Mouse (Mus musculus) myocyte (in vitro differentiated cells): ENCODE measurements at regions not wholly inside any gene's neighbourhood (a gene's known extent, or its start where the extent isn't known, plus 50 kb on each side); places are given as distances from the start of the nearest gene placed in this dataset.

Experiments used
- H3K27me3 ChIP-seq: one replicate; pipeline ENCODE4 v1.6.1; 2011; ENCODE audit not compliant: control insufficient read depth, insufficient read depth, insufficient read length
- H3K36me3 ChIP-seq: one replicate; pipeline ENCODE4 v1.6.1; 2011; ENCODE audit not compliant: control insufficient read depth, insufficient read depth
- H3K4me2 ChIP-seq: one replicate; pipeline ENCODE4 v1.6.1; 2011; ENCODE audit warnings: low read depth, control low read depth
- H3K4me3 ChIP-seq: one replicate; pipeline ENCODE4 v1.5.1; 2011; ENCODE audit warnings: mild to moderate bottlenecking, control low read depth, moderate library complexity
- H3K79me2 ChIP-seq: one replicate; pipeline ENCODE4 v1.6.1; 2011; ENCODE audit not compliant: control insufficient read depth, insufficient read depth
- H3ac ChIP-seq: one replicate; pipeline ENCODE4 v1.6.1; 2011; ENCODE audit not compliant: control insufficient read depth, insufficient read length
- CEBPB ChIP-seq: IDR thresholded peaks from 2 replicates; pipeline ENCODE4 v1.6.1; 2011; ENCODE audit warnings: mild to moderate bottlenecking, moderate library complexity; ENCODE audit not compliant: poor library complexity, insufficient read depth, severe bottlenecking
- E2F4 ChIP-seq: IDR thresholded peaks from one replicate; pipeline ENCODE4 v1.6.1; 2011; ENCODE audit warnings: mild to moderate bottlenecking, control low read depth, moderate library complexity; ENCODE audit not compliant: insufficient read depth
- MAX ChIP-seq: IDR thresholded peaks from one replicate; pipeline ENCODE4 v1.6.1; 2011; ENCODE audit warnings: low read depth, mild to moderate bottlenecking, control low read depth
- MYOD1 ChIP-seq, 3 experiments: IDR thresholded peaks; one replicate each; pipeline ENCODE4 v1.6.1; 2011; ENCODE audit warnings: control low read depth in 2 of 3, low read depth in 2 of 3, mild to moderate bottlenecking in 2 of 3, moderate library complexity in 1 of 3; ENCODE audit not compliant: insufficient read length in 2 of 3, control insufficient read depth in 1 of 3
- MYOG ChIP-seq, 3 experiments: IDR thresholded peaks; one replicate each; pipeline ENCODE4 v1.6.1; 2011; ENCODE audit warnings: control low read depth in 2 of 3, low read depth in 2 of 3, mild to moderate bottlenecking in 2 of 3; ENCODE audit not compliant: insufficient read length in 2 of 3, control insufficient read depth in 1 of 3, insufficient read depth in 1 of 3
- POLR2A ChIP-seq: IDR thresholded peaks from one replicate; pipeline ENCODE4 v1.6.1; 2011; ENCODE audit warnings: low read depth, mild to moderate bottlenecking, control low read depth, moderate library complexity; ENCODE audit not compliant: insufficient read length
- POLR2AphosphoS2 ChIP-seq: IDR thresholded peaks from one replicate; pipeline ENCODE4 v1.6.1; 2011; ENCODE audit warnings: low read depth, control low read depth; ENCODE audit not compliant: insufficient read length
- REST ChIP-seq: IDR thresholded peaks from one replicate; pipeline ENCODE4 v1.6.1; 2011; ENCODE audit warnings: mild to moderate bottlenecking, control low read depth, moderate library complexity; ENCODE audit not compliant: insufficient read depth, insufficient read length
- SRF ChIP-seq: IDR thresholded peaks from one replicate; pipeline ENCODE4 v1.6.1; 2011; ENCODE audit warnings: low read depth; ENCODE audit not compliant: control insufficient read depth, insufficient read length
- TCF12 ChIP-seq: IDR thresholded peaks from one replicate; pipeline ENCODE4 v1.6.1; 2011; ENCODE audit warnings: mild to moderate bottlenecking, control low read depth; ENCODE audit not compliant: poor library complexity, insufficient read depth, severe bottlenecking
- TCF3 ChIP-seq: IDR thresholded peaks from one replicate; pipeline ENCODE4 v1.6.1; 2011; ENCODE audit warnings: low read depth, control low read depth; ENCODE audit not compliant: insufficient read length
- USF1 ChIP-seq: IDR thresholded peaks from one replicate; pipeline ENCODE4 v1.6.1; 2011; ENCODE audit warnings: low read depth, mild to moderate bottlenecking, control low read depth, moderate library complexity

DNA sequence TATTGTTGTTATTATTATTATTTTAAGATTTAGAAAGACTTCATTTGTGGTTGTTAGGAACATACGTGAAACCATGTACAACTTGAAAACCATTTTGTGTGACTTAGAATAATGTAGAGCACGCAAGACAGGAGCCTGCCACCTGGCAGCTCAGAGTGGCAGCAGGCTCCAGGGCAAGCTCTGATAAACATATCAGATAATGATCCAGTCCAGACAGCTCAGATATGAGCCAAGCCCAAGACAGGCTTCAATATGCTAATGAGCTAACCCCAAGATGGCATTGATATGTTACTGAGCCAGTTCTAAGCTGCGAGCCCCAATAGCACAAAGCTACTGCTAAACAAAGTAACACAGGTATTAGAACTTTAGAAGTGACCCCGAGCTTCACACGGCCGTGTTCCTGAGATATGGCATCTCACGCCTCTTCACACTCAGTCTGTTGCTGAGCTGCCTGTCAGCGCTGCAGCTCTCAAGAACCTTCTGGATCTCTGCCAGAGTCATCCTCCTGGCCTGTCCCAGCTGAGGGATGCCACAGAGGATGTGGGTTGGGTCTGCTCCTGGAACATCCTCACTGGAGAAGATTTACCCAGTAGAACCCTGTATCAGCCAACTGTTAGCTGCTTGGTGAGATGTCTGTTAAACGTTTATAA is 93.9 kb upstream of the Tgm3 start:
- TF ChIP-seq TCF3 (no peak), MAX (no peak), POLR2A (no peak), MYOD1 (IDR thresholded peaks at IDR 0.05; ENCODE audit: control insufficient read depth in 1 of 3, insufficient read length in 2 of 3, low read depth in 2 of 3) (no peak), CEBPB (no peak)
- Histone ChIP-seq H3ac (no peak overlapping the region), H3K4me3 (no peak overlapping the region), H3K27me3 (peaks cover 5% of the 10 kb centered on the region), H3K79me2 (no peaks in the 10 kb centered on the region), H3K36me3 (no peaks in the 10 kb centered on the region), H3K4me2 (no peak overlapping the region)

GRCm38 (mm10) chr2:129919551-129919950 is 92.6 kb upstream of the Tgm3 start:
- Histone ChIP-seq H3K27me3 (peaks cover 5% of the 10 kb centered on the region), H3K4me2 (no peak overlapping the region), H3ac (no peak overlapping the region), H3K79me2 (no peaks in the 10 kb centered on the region), H3K36me3 (no peaks in the 10 kb centered on the region), H3K4me3 (no peak overlapping the region)
- TF ChIP-seq E2F4 = no peak
- no peak for TF ChIP-seq POLR2AphosphoS2
- TF ChIP-seq SRF = no peak
- no peak for TF ChIP-seq CEBPB
- TF ChIP-seq USF1 = no peak
- no peak for TF ChIP-seq TCF12
- no peak for TF ChIP-seq REST
- no peak for TF ChIP-seq MYOD1 (IDR thresholded peaks at IDR 0.05; ENCODE audit: control insufficient read depth in 1 of 3, insufficient read length in 2 of 3, low read depth in 2 of 3)
- no peak for TF ChIP-seq MAX
- TF ChIP-seq TCF3 = no peak
- TF ChIP-seq MYOG (IDR thresholded peaks at IDR 0.05; ENCODE audit: control insufficient read depth in 1 of 3, insufficient read depth in 1 of 3, insufficient read length in 2 of 3, low read depth in 2 of 3) = no peak
- TF ChIP-seq POLR2A = no peak

DNA sequence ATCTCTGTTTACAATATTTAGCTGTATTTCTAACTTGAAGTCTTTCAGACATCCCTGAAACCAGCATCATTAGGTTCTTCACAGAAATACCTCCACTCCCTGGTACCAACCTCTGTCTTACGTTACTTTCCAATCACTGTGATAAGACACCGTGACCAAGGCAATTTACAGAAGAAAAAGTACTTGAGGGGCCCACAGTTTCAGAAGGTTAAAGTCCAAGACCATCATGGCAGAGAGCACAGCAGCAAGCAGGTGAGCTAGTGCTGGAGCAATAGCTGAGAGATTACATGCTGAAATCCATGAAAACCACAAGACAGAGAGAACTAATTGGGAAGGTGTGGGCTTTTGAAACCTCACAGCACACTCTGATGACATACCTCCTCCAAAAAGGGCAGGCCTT is 84.9 kb upstream of the Tgm3 start:
- H3K36me3 ChIP-seq = no peaks in the 10 kb centered on the region
- H3K27me3 ChIP-seq = no peaks in the 10 kb centered on the region
- no peak overlapping the region for H3ac ChIP-seq
- TF ChIP-seq TCF12 (no peak), MYOG (IDR thresholded peaks at IDR 0.05; ENCODE audit: control insufficient read depth in 1 of 3, insufficient read depth in 1 of 3, insufficient read length in 2 of 3, low read depth in 2 of 3) (no peak), POLR2A (no peak), USF1 (no peak), E2F4 (no peak), MYOD1 (IDR thresholded peaks at IDR 0.05; ENCODE audit: control insufficient read depth in 1 of 3, insufficient read length in 2 of 3, low read depth in 2 of 3) (no peak), CEBPB (no peak), REST (no peak), TCF3 (no peak), MAX (no peak), SRF (no peak), POLR2AphosphoS2 (no peak)
- H3K4me3 ChIP-seq = no peak overlapping the region
- H3K4me2 ChIP-seq = no peak overlapping the region
- no peaks in the 10 kb centered on the region for H3K79me2 ChIP-seq

- H3K27me3 ChIP-seq = no peaks in the 10 kb centered on the region
- H3K79me2 ChIP-seq = no peaks in the 10 kb centered on the region
- H3K4me2 ChIP-seq = no peak overlapping the region
- no peak overlapping the region for H3ac ChIP-seq
- TF ChIP-seq MAX (no peak), POLR2AphosphoS2 (no peak), MYOG (IDR thresholded peaks at IDR 0.05; ENCODE audit: control insufficient read depth in 1 of 3, insufficient read depth in 1 of 3, insufficient read length in 2 of 3, low read depth in 2 of 3) (no peak), TCF3 (no peak), SRF (no peak)
- no peak overlapping the region for H3K4me3 ChIP-seq
- no peaks in the 10 kb centered on the region for H3K36me3 ChIP-seq
Observed at GRCm38 (mm10) chr2:129933578-129933977, 78.6 kb upstream of the Tgm3 start.

DNA sequence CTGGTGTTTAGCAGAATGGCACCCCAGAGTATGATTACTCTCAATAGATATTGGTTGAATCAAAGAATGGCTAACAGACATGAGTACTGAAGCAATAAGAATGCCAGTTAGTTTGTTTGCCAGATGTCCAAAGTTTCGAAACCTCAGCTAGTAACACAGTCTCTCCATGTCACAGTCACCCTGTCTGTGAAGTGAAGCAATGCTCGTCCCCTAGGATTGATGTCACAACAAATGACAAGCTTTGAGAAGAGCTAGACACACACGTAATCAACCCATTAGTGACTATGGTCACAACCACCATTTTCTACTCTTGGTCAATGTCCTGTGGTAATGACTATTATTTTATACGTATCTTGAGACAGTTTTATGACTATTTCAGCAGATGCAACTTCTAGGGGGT is 69.3 kb upstream of the Tgm3 start:
- no peak overlapping the region for H3K4me3 ChIP-seq
- TF ChIP-seq CEBPB (no peak), USF1 (no peak), MYOG (IDR thresholded peaks at IDR 0.05; ENCODE audit: control insufficient read depth in 1 of 3, insufficient read depth in 1 of 3, insufficient read length in 2 of 3, low read depth in 2 of 3) (no peak), MYOD1 (IDR thresholded peaks at IDR 0.05; ENCODE audit: control insufficient read depth in 1 of 3, insufficient read length in 2 of 3, low read depth in 2 of 3) (no peak), SRF (no peak), TCF12 (no peak), POLR2AphosphoS2 (no peak), REST (no peak), POLR2A (no peak)
- H3K36me3 ChIP-seq = no peaks in the 10 kb centered on the region
- H3K27me3 ChIP-seq = peaks cover 3% of the 10 kb centered on the region
- H3K4me2 ChIP-seq = no peak overlapping the region
- H3ac ChIP-seq = no peak overlapping the region
- no peaks in the 10 kb centered on the region for H3K79me2 ChIP-seq
